Mouse (Mus musculus) mouse embryonic stem cell (cell line): ENCODE measurements at regions not wholly inside any gene's neighbourhood (a gene's known extent, or its start where the extent isn't known, plus 50 kb on each side); places are given as distances from the start of the nearest gene placed in this dataset.

Source experiments
- in situ Hi-C, 2 experiments: fragments of 300-500 bp; cut with MboI; formaldehyde crosslinking; loops; 1 replicate in 1 of 2; 3 replicates in 1 of 2; pipeline ENCODE4 v1.14.3; 2019 to 2020; ENCODE audit warnings: low sequenced_read_pairs in 2 of 2, low pct_unique_long_range_greater_than_20kb in 1 of 2, mixed read lengths in 1 of 2; ENCODE audit not compliant: unreplicated experiment in 1 of 2

- in situ Hi-C loops = no loop called here
Measured at GRCm38 (mm10) chr6:99893936-99894335, 167.7 kb upstream of the Prok2 start.

GRCm38 (mm10) chr6:99892204-99892603, 166.0 kb upstream of the Prok2 start:
- in situ Hi-C loops = no loop called here

GRCm38 (mm10) chr6:99891790-99892189, 165.6 kb upstream of the Prok2 start:
- in situ Hi-C loops = no loop called here

GRCm38 (mm10) chr6:99890805-99891204, 164.6 kb upstream of the Prok2 start:
- in situ Hi-C loops = no loop called here

- in situ Hi-C loops = no loop called here
Measured at GRCm38 (mm10) chr6:99889055-99889454, 162.9 kb upstream of the Prok2 start.

GRCm38 (mm10) chr6:99887904-99888303, 161.7 kb upstream of the Prok2 start:
- in situ Hi-C loops = no loop called here

- in situ Hi-C loops = no loop called here
Measured at GRCm38 (mm10) chr6:99884755-99885154, 158.6 kb upstream of the Prok2 start.

- in situ Hi-C loops = no loop called here
Measured at GRCm38 (mm10) chr6:99884054-99884453, 157.9 kb upstream of the Prok2 start.

- in situ Hi-C loops = no loop called here
Measured at GRCm38 (mm10) chr6:99881606-99882005, 155.4 kb upstream of the Prok2 start.

GRCm38 (mm10) chr6:99874852-99875251, 148.7 kb upstream of the Prok2 start:
- in situ Hi-C loops = no loop called here

GRCm38 (mm10) chr6:99874029-99874428, 147.8 kb upstream of the Prok2 start:
- in situ Hi-C loops = no loop called here

GRCm38 (mm10) chr6:99866061-99866460, 139.9 kb upstream of the Prok2 start:
- in situ Hi-C loops = no loop called here

GRCm38 (mm10) chr6:99864949-99865348, 138.8 kb upstream of the Prok2 start:
- in situ Hi-C loops = no loop called here

- in situ Hi-C loops = no loop called here
Measured at GRCm38 (mm10) chr6:99863418-99863817, 137.2 kb upstream of the Prok2 start.

GRCm38 (mm10) chr6:99857411-99857810, 131.2 kb upstream of the Prok2 start:
- in situ Hi-C loops = no loop called here

GRCm38 (mm10) chr6:99853716-99854115, 127.5 kb upstream of the Prok2 start:
- in situ Hi-C loops = no loop called here

- in situ Hi-C loops = no loop called here
Measured at GRCm38 (mm10) chr6:99850706-99851105, 124.5 kb upstream of the Prok2 start.

GRCm38 (mm10) chr6:99845508-99845846, 119.3 kb upstream of the Prok2 start:
- in situ Hi-C loops = no loop called here

- in situ Hi-C loops = no loop called here
Measured at GRCm38 (mm10) chr6:99844775-99845507, 118.7 kb upstream of the Prok2 start.

- in situ Hi-C loops = no loop called here
Measured at GRCm38 (mm10) chr6:99843507-99843906, 117.3 kb upstream of the Prok2 start.

GRCm38 (mm10) chr6:99842723-99843122, 116.5 kb upstream of the Prok2 start:
- in situ Hi-C loops = no loop called here
